Mouse (Mus musculus) stomach, postnatal 0 days (tissue): ENCODE measurements around the gene Cyth3.

Source experiments
- CTCF ChIP-seq: IDR thresholded peaks from 2 replicates; pipeline ENCODE4 v1.5.1; 2016; ENCODE audit warnings: antibody characterized with exemption, low read depth, mild to moderate bottlenecking, moderate library complexity
- EP300 ChIP-seq: optimal IDR thresholded peaks from 2 replicates; pipeline ENCODE3; 2016; ENCODE audit warnings: antibody characterized with exemption

DNA sequence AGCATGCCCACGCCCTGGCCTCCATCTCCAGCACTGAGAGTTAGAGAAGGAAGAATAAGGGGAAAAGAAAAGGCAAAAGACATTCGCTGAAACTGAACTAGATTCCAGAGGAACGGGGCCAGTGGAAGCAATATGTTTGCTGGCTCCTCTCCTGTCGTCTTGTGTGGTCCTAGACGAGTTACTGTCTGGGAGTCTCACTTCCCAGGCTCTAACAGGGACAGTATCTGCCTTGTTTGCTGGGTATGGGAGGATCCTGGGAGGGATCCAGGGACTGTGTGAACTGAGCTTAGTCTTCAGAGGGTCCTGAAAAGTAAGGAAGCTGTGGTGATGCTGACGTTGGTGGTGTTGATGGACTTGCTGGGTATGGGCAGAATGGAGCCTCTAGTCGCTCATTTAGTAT, 10.3 kb upstream of the Cyth3 start:
- no peak for TF ChIP-seq CTCF
- no peak for TF ChIP-seq EP300
